Mouse (Mus musculus) thymus, adult 2 months (tissue): ENCODE measurements around the gene Gm128.
A peak's percentile ranks its signal among the peaks of the same experiment; 100 is the strongest.

Source experiments
- CTCF ChIP-seq: fragments of 200-500 bp; IDR thresholded peaks from 2 replicates; pipeline ENCODE4 v1.5.1; 2012; ENCODE audit warnings: mild to moderate bottlenecking, control low read depth, low read length, moderate library complexity, borderline replicate concordance; ENCODE audit not compliant: control insufficient read depth, poor library complexity, insufficient read depth; ENCODE audit errors: extremely low read depth
- POLR2A ChIP-seq: fragments of 200-500 bp; IDR thresholded peaks from 2 replicates; pipeline ENCODE4 v1.6.1; 2012; ENCODE audit warnings: mild to moderate bottlenecking, low read length, control low read depth, moderate library complexity; ENCODE audit not compliant: control insufficient read depth, poor library complexity, insufficient read depth; ENCODE audit errors: extremely low read depth

- TF ChIP-seq CTCF = peak; percentile 79; the same call in 1 of the 2 replicates
- peak; percentile 66 for TF ChIP-seq POLR2A
Observed at GRCm38 (mm10) chr3:95217255-95218134, 23.9 kb downstream of the Gm128 start, which contains the start of gene Gabpb2.
